Mouse (Mus musculus): ENCODE data around the gene Peli2.

The Peli2 gene

GRCm38 (mm10) chr14:48186302-48186701, 65.7 kb downstream of the Peli2 start:
- DNase-seq (ENCODE audit: extremely low read depth, low read depth, low spot score) = no peak

GRCm38 (mm10) chr14:48187100-48187499, 66.5 kb downstream of the Peli2 start:
- DNase-seq (ENCODE audit: extremely low read depth, low read depth, low spot score) = no peak

GRCm38 (mm10) chr14:48189330-48189729, 68.7 kb downstream of the Peli2 start:
- DNase-seq (ENCODE audit: extremely low read depth, low read depth, low spot score) = no peak

GRCm38 (mm10) chr14:48190946-48191345, 70.3 kb downstream of the Peli2 start:
- DNase-seq (ENCODE audit: extremely low read depth, low read depth, low spot score) = no peak

- DNase-seq (ENCODE audit: extremely low read depth, low read depth, low spot score) = no peak
Observed at GRCm38 (mm10) chr14:48191925-48192324, 71.3 kb downstream of the Peli2 start.

GRCm38 (mm10) chr14:48196804-48197203, 76.2 kb downstream of the Peli2 start:
- DNase-seq (ENCODE audit: extremely low read depth, low read depth, low spot score) = no peak

- no peak for DNase-seq (ENCODE audit: extremely low read depth, low read depth, low spot score)
Observed at GRCm38 (mm10) chr14:48197287-48197686, 76.7 kb downstream of the Peli2 start.

GRCm38 (mm10) chr14:48198190-48198954, 77.7 kb downstream of the Peli2 start:
- DNase-seq (ENCODE audit: extremely low read depth, low read depth, low spot score) = no peak

- DNase-seq (ENCODE audit: extremely low read depth, low read depth, low spot score) = no peak
Observed at GRCm38 (mm10) chr14:48198957-48199356, 78.3 kb downstream of the Peli2 start.

GRCm38 (mm10) chr14:48199506-48199905, 78.9 kb downstream of the Peli2 start:
- no peak for DNase-seq (ENCODE audit: extremely low read depth, low read depth, low spot score)

- DNase-seq (ENCODE audit: extremely low read depth, low read depth, low spot score) = no peak
Observed at GRCm38 (mm10) chr14:48200291-48200690, 79.7 kb downstream of the Peli2 start.

GRCm38 (mm10) chr14:48200788-48201187, 80.2 kb downstream of the Peli2 start:
- no peak for DNase-seq (ENCODE audit: extremely low read depth, low read depth, low spot score)

GRCm38 (mm10) chr14:48201403-48201802, 80.8 kb downstream of the Peli2 start:
- DNase-seq (ENCODE audit: extremely low read depth, low read depth, low spot score) = no peak

- DNase-seq (ENCODE audit: extremely low read depth, low read depth, low spot score) = no peak
Observed at GRCm38 (mm10) chr14:48202096-48203036, 81.7 kb downstream of the Peli2 start.

GRCm38 (mm10) chr14:48205044-48205443, 84.4 kb downstream of the Peli2 start:
- no peak for DNase-seq (ENCODE audit: extremely low read depth, low read depth, low spot score)

GRCm38 (mm10) chr14:48205635-48206034, 85.0 kb downstream of the Peli2 start:
- no peak for DNase-seq (ENCODE audit: extremely low read depth, low read depth, low spot score)

- DNase-seq (ENCODE audit: extremely low read depth, low read depth, low spot score) = no peak
Observed at GRCm38 (mm10) chr14:48207119-48207518, 86.5 kb downstream of the Peli2 start.

- DNase-seq (ENCODE audit: extremely low read depth, low read depth, low spot score) = no peak
Observed at GRCm38 (mm10) chr14:48207746-48208640, 87.4 kb downstream of the Peli2 start.

- DNase-seq (ENCODE audit: extremely low read depth, low read depth, low spot score) = no peak
Observed at GRCm38 (mm10) chr14:48209436-48209835, 88.8 kb downstream of the Peli2 start.

GRCm38 (mm10) chr14:48210089-48210488, 89.5 kb downstream of the Peli2 start:
- no peak for DNase-seq (ENCODE audit: extremely low read depth, low read depth, low spot score)

GRCm38 (mm10) chr14:48211526-48211925, 90.9 kb downstream of the Peli2 start:
- DNase-seq (ENCODE audit: extremely low read depth, low read depth, low spot score) = no peak

All from fat pad, adult 2 months (tissue).